Mouse (Mus musculus) mouse trophoblast stem cell (cell line): ENCODE results near the gene Gm21865.
"Not testable (repeated sequence)": the region's sequence is repeated elsewhere in the genome, so short reads cannot be mapped to it uniquely, and the experiment has no call there.

Experiments
- in situ Hi-C, 2 experiments: fragments of 300-500 bp; cut with MseI, MboI; formaldehyde crosslinking; loops; 2 replicates in 1 of 2; 3 replicates in 1 of 2; pipeline ENCODE4 v1.15.1; 2025

Gene Gm21865

DNA sequence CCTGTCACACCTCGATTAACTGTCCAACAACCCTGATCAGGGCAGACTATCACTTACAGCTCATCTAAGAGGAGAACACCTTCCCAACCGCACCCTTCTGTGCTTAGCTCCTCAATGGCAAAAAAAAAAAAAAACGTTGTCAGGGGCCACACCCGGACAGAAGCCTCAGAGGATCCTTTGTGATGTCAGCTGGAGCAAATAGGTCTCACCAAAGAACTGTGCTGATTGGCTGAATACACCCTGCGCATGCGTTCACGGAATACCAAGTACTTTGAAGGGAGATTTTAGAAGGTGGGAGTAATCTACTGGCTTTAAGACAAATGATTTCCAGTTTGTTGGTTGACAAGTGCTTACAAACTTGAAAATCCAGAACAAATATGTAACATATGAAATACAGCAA is at the start of gene Gm21865:
TSS of gene Gm21865 (minus strand) at position 101 of the 400 bp plus-strand sequence.
- in situ Hi-C loops, result not testable (repeated sequence)
